ENCODE assay signal across 32 mouse cellular contexts in genomic region chr3:57530836-57531235, GRCm38 (mm10). TPM values are rescaled to one million over a fixed set of nuclear protein-coding genes. Genes with fewer than 3 reads are reported as not detected.
DNase-seq lines count a peak whose midpoint lies in the region; ATAC-seq lines count a peak whose summit lies in the region.
"Had no signal": no experiment of that assay in that cellular context is flagged by ENCODE, and none has a peak within 500 bp of the region (broad histone marks: within the 10 kb centered on the region; RNA-seq: fewer than 3 reads in every experiment).

No protein-coding gene starts in this region.

- no peak overlapping the region for H3K4me3 ChIP-seq in forebrain, embryonic 14.5 days (ENCODE audit: low read depth, low read length)
- no peak overlapping the region for H3K4me3 ChIP-seq in forebrain, embryonic 10.5 days
- H3K4me3 ChIP-seq in heart, embryonic 13.5 days, result no peak overlapping the region
- H3K4me3 ChIP-seq: hindbrain, embryonic 10.5 days; lung, embryonic 15.5 days; midbrain, embryonic 10.5 days; midbrain, embryonic 15.5 days; neural tube, embryonic 15.5 days; stomach, embryonic 15.5 days had no signal

- H3K36me3 ChIP-seq in forebrain, embryonic 14.5 days (ENCODE audit: control insufficient read depth, insufficient read depth, low read length), result no peaks in the 10 kb centered on the region
- H3K36me3 ChIP-seq in forebrain, embryonic 10.5 days (replicated peaks), result no peaks in the 10 kb centered on the region; the same call in 1 of the 2 replicates
- peaks cover 12% of the 10 kb centered on the region for H3K36me3 ChIP-seq in heart, embryonic 13.5 days
- H3K36me3 ChIP-seq: midbrain, embryonic 15.5 days; neural tube, embryonic 15.5 days; stomach, embryonic 15.5 days had no signal

- no peak overlapping the region for H3K27ac ChIP-seq in forebrain, embryonic 14.5 days (ENCODE audit: low read depth, low read length)
- no peak overlapping the region for H3K27ac ChIP-seq in forebrain, embryonic 10.5 days
- H3K27ac ChIP-seq in heart, embryonic 13.5 days (replicated peaks), result peak overlapping the region; percentile 56; the same call in 1 of the 2 replicates
- H3K27ac ChIP-seq: hindbrain, embryonic 10.5 days; hindbrain, postnatal 0 days; kidney, postnatal 0 days; lung, embryonic 15.5 days; midbrain, embryonic 10.5 days; midbrain, embryonic 15.5 days; neural tube, embryonic 15.5 days; stomach, embryonic 15.5 days had no signal

- WGBS in forebrain, embryonic 14.5 days, result 67% methylated on average over 1 of the region's 1 CpGs
- 74% methylated on average over 1 of the region's 1 CpGs for WGBS in forebrain, embryonic 10.5 days
- 71% methylated on average over 1 of the region's 1 CpGs for WGBS in heart, embryonic 13.5 days

- H3K27me3 ChIP-seq in forebrain, embryonic 14.5 days (replicated peaks; ENCODE audit: control insufficient read depth, insufficient read depth, low read length), result no peaks in the 10 kb centered on the region
- no peaks in the 10 kb centered on the region for H3K27me3 ChIP-seq in forebrain, embryonic 10.5 days (ENCODE audit: poor library complexity, severe bottlenecking)
- H3K27me3 ChIP-seq in heart, embryonic 13.5 days (replicated peaks), result no peaks in the 10 kb centered on the region
- H3K27me3 ChIP-seq: lung, embryonic 15.5 days; midbrain, embryonic 15.5 days; neural tube, embryonic 15.5 days; Patski; stomach, embryonic 15.5 days had no signal

- no peaks in the 10 kb centered on the region for H3K4me1 ChIP-seq in forebrain, embryonic 14.5 days (ENCODE audit: control insufficient read depth, insufficient read depth, low read length)
- H3K4me1 ChIP-seq in forebrain, embryonic 10.5 days, result peaks cover 4% of the 10 kb centered on the region
- H3K4me1 ChIP-seq in heart, embryonic 13.5 days, result peaks cover 66% of the 10 kb centered on the region
- H3K4me1 ChIP-seq: midbrain, embryonic 15.5 days; neural tube, embryonic 15.5 days had no signal

- H3K9me3 ChIP-seq in forebrain, embryonic 14.5 days (replicated peaks; ENCODE audit: control insufficient read depth, low read length), result no peaks in the 10 kb centered on the region
- H3K9me3 ChIP-seq in forebrain, embryonic 10.5 days, result peaks cover 3% of the 10 kb centered on the region; the same call in 1 of the 2 replicates
- 0 out of 2 replicates have a peak, but pooled peaks cover 5% of the 10 kb centered on the region for H3K9me3 ChIP-seq in heart, embryonic 13.5 days
- H3K9me3 ChIP-seq: midbrain, embryonic 15.5 days; neural tube, embryonic 15.5 days; stomach, embryonic 15.5 days had no signal

- H3K4me2 ChIP-seq in forebrain, embryonic 14.5 days (ENCODE audit: low read length), result no peak overlapping the region
- H3K4me2 ChIP-seq in heart, embryonic 13.5 days, result no peak overlapping the region
- H3K4me2 ChIP-seq: heart, embryonic 11.5 days; liver, embryonic 11.5 days; lung, embryonic 15.5 days; midbrain, embryonic 15.5 days; neural tube, embryonic 15.5 days; stomach, embryonic 15.5 days had no signal

- peak; percentile 36 for DNase-seq in forebrain, embryonic 14.5 days (ENCODE audit: low spot score)
- no peak for DNase-seq in forebrain, embryonic 10.5 days (ENCODE audit: extremely low spot score, low spot score)
- DNase-seq in heart, adult 9 months (ENCODE audit: low spot score in 2 of 2), result no peak
- DNase-seq in 3T3-L1 (ENCODE audit: low read depth, low spot score), result peak; percentile 17
- DNase-seq in hindlimb bud, embryonic 11.5 days (ENCODE audit: extremely low spot score, low read depth, low spot score), result peak; percentile 22
- DNase-seq in testis, postnatal 10 days (ENCODE audit: low spot score), result no peak
- DNase-seq in layer of hippocampus, postnatal 25 days (ENCODE audit: extremely low spot score in 1 of 2, low spot score in 1 of 2), result no peak
- DNase-seq: adrenal gland, postnatal 25 days; cerebellum, adult 2 months; cerebellum, postnatal 14 days; kidney, adult 8-10 months; kidney, postnatal 4 days; layer of hippocampus, postnatal 36 days; left cerebral cortex, postnatal 4 days; retina, postnatal 1 day; right cerebral cortex, postnatal 25 days; thymus, postnatal 14 days had no signal

- H3K9ac ChIP-seq in forebrain, embryonic 14.5 days (ENCODE audit: low read length), result no peak overlapping the region
- H3K9ac ChIP-seq in heart, embryonic 13.5 days, result no peak overlapping the region
- H3K9ac ChIP-seq: lung, embryonic 15.5 days; midbrain, embryonic 15.5 days; neural tube, embryonic 15.5 days; stomach, embryonic 15.5 days had no signal

- ATAC-seq in forebrain, embryonic 14.5 days, result no peak
- ATAC-seq in heart, embryonic 13.5 days (ENCODE audit: extremely low read depth, insufficient number of reproducible peaks, low FRiP score, low TSS enrichment), result no peak
- ATAC-seq: hindbrain, postnatal 0 days; intestine, embryonic 16.5 days; midbrain, embryonic 15.5 days; Patski had no signal

RNA-seq across cellular contexts. Expression of gene Wwtr1, which starts 44.9 kb away (rescaled TPM):
- 12.7 and 12.8 TPM in 2 replicates for polyA plus RNA-seq in forebrain, embryonic 14.5 days (2014; fragmentation: Nextera tagmentation; extraction: Ambion mirVana)
- 10.6 and 11.3 TPM in 2 replicates for polyA plus RNA-seq in forebrain, embryonic 10.5 days (2016; fragmentation: Nextera tagmentation; extraction: Ambion mirVana)
- polyA plus RNA-seq in heart, embryonic 13.5 days (2015; fragmentation: Nextera tagmentation; extraction: Ambion mirVana), result 13.8 and 16.1 TPM in 2 replicates
- 10 to 100 TPM; 14.4 to 14.7 TPM for total RNA-seq in layer of hippocampus, postnatal 25 days (2021)
- total RNA-seq: megakaryocyte progenitor cell, adult 5-6 weeks; MEL had no signal

Comparison
In these comparisons a context has a peak if more than half of its experiments do, and no peak if none do; other contexts are left out.
1. DNase-seq: peak in forebrain, embryonic 14.5 days (single experiment), 3T3-L1 (single experiment) and hindlimb bud, embryonic 11.5 days (single experiment); none in forebrain, embryonic 10.5 days (single experiment), heart, adult 9 months (0 of 2), testis, postnatal 10 days (single experiment) and layer of hippocampus, postnatal 25 days (0 of 2).